ENCODE assay signal across 9 mouse cellular contexts in the genomic region with DNA sequence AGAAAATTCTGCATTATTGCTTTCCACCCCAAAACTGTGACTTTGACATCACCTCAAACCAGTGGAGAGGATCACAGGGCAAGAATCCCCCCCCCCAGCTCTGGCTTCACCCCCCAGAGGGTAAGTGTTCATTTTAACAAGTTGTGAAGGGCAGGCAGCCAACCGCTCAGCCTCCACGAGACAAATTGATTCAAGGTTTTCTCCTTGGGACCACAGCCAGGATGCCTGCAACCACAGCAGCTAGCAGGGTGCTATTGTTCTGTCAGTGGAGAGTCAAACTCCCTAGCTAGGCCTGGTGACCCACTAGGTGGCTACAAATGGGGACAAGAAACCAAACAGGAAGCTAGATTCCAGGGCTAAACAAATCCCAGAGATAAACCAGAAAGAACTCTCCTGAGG.
A peak's percentile ranks its signal among the peaks of the same experiment; 100 is the strongest.
DNase-seq lines count a peak whose midpoint lies in the region; ATAC-seq and TF ChIP-seq lines count a peak whose summit lies in the region.
"Had no signal": no experiment of that assay in that cellular context is flagged by ENCODE, and none has a peak within 500 bp of the region (broad histone marks: within the 10 kb centered on the region; RNA-seq: fewer than 3 reads in every experiment).

No protein-coding gene starts in this region.

- no peaks in the 10 kb centered on the region for H3K9me3 ChIP-seq in hindbrain, embryonic 16.5 days (ENCODE audit: control insufficient read depth, low read length)
- no peaks in the 10 kb centered on the region for H3K9me3 ChIP-seq in hindbrain, embryonic 10.5 days
- no peaks in the 10 kb centered on the region for H3K9me3 ChIP-seq in embryonic facial prominence, embryonic 15.5 days (replicated peaks)

- ATAC-seq in hindbrain, embryonic 16.5 days, result peak; percentile 86
- ATAC-seq in embryonic facial prominence, embryonic 15.5 days (ENCODE audit: insufficient number of reproducible peaks, low FRiP score, low TSS enrichment, low read depth), result no peak
- no peak for ATAC-seq in granulocyte monocyte progenitor cell, adult 5-6 weeks (replicated peaks; ENCODE audit: poor library complexity, severe bottlenecking)

- no peak for DNase-seq in hindbrain, embryonic 10.5 days (ENCODE audit: low spot score)
- peak; percentile 64 to 70 for DNase-seq in right cerebral cortex, postnatal 10 days (ENCODE audit: low spot score in 2 of 2)
- no peak for DNase-seq in right cerebral cortex, postnatal 14 days
- no peak for DNase-seq in lung, adult 2 months
- DNase-seq: kidney, adult 8-10 months had no signal

- TF ChIP-seq POLR2A in lung, adult 2 months (IDR thresholded peaks at IDR 0.05; ENCODE audit: borderline replicate concordance, extremely low read depth, low read depth, low read length), result no peak

- no peak overlapping the region for H3K4me2 ChIP-seq in hindbrain, embryonic 16.5 days (ENCODE audit: low read length)
- no peak overlapping the region for H3K4me2 ChIP-seq in embryonic facial prominence, embryonic 15.5 days (replicated peaks)

- no peak overlapping the region for H3K4me3 ChIP-seq in hindbrain, embryonic 16.5 days (ENCODE audit: low read length)
- no peak overlapping the region for H3K4me3 ChIP-seq in hindbrain, embryonic 10.5 days
- H3K4me3 ChIP-seq in embryonic facial prominence, embryonic 15.5 days (replicated peaks), result no peak overlapping the region
- no peak overlapping the region for H3K4me3 ChIP-seq in lung, adult 2 months (replicated peaks; ENCODE audit: extremely low read depth, low read depth, low read length)
- H3K4me3 ChIP-seq: left cerebral cortex, adult 2 months had no signal

- H3K4me1 ChIP-seq in hindbrain, embryonic 16.5 days (ENCODE audit: control insufficient read depth, insufficient read depth, low read depth, low read length), result no peaks in the 10 kb centered on the region
- no peaks in the 10 kb centered on the region for H3K4me1 ChIP-seq in hindbrain, embryonic 10.5 days (replicated peaks)
- H3K4me1 ChIP-seq in embryonic facial prominence, embryonic 15.5 days, result no peaks in the 10 kb centered on the region
- no peaks in the 10 kb centered on the region for H3K4me1 ChIP-seq in lung, adult 2 months (ENCODE audit: control insufficient read depth, insufficient read depth, low read length)

- no peak for TF ChIP-seq CTCF in lung, adult 2 months (IDR thresholded peaks at IDR 0.05; ENCODE audit: insufficient read depth, low read length)

- no peak overlapping the region for H3K9ac ChIP-seq in hindbrain, embryonic 16.5 days (ENCODE audit: low read depth, low read length)
- H3K9ac ChIP-seq in embryonic facial prominence, embryonic 15.5 days, result no peak overlapping the region

- H3K36me3 ChIP-seq in hindbrain, embryonic 16.5 days (ENCODE audit: control insufficient read depth, insufficient read depth, low read length), result no peaks in the 10 kb centered on the region
- no peaks in the 10 kb centered on the region for H3K36me3 ChIP-seq in hindbrain, embryonic 10.5 days
- no peaks in the 10 kb centered on the region for H3K36me3 ChIP-seq in embryonic facial prominence, embryonic 15.5 days

- no peaks in the 10 kb centered on the region for H3K27me3 ChIP-seq in hindbrain, embryonic 16.5 days (replicated peaks; ENCODE audit: control insufficient read depth, insufficient read depth, low read length)
- no peaks in the 10 kb centered on the region for H3K27me3 ChIP-seq in hindbrain, embryonic 10.5 days (ENCODE audit: insufficient read depth, poor library complexity, severe bottlenecking)
- H3K27me3 ChIP-seq in embryonic facial prominence, embryonic 15.5 days, result no peaks in the 10 kb centered on the region

- H3K27ac ChIP-seq in hindbrain, embryonic 16.5 days (ENCODE audit: low read depth, low read length), result no peak overlapping the region
- no peak overlapping the region for H3K27ac ChIP-seq in hindbrain, embryonic 10.5 days
- peak overlapping the region; percentile 44 for H3K27ac ChIP-seq in embryonic facial prominence, embryonic 15.5 days (replicated peaks)
- H3K27ac ChIP-seq: left cerebral cortex, adult 2 months had no signal

- WGBS in hindbrain, embryonic 16.5 days, result 38% methylated on average over 2 of the region's 2 CpGs
- 38% methylated on average over 2 of the region's 2 CpGs for WGBS in hindbrain, embryonic 10.5 days
- WGBS in embryonic facial prominence, embryonic 15.5 days, result 10% methylated on average over 2 of the region's 2 CpGs
- 24% methylated on average over 2 of the region's 2 CpGs for WGBS in lung, adult 2 months

Comparison
In these comparisons a context has a peak if more than half of its experiments do, and no peak if none do; other contexts are left out.
1. DNase-seq: peak in right cerebral cortex, postnatal 10 days (2 of 2); none in hindbrain, embryonic 10.5 days (single experiment), right cerebral cortex, postnatal 14 days (single experiment) and lung, adult 2 months (single experiment).